Mouse (Mus musculus) ES-Bruce4 (cell line): ENCODE results near the gene Myf5.

Experiments
- CTCF ChIP-seq: IDR thresholded peaks from one replicate; pipeline ENCODE4 v1.8.1; 2011; ENCODE audit warnings: low read depth, low read length
- EP300 ChIP-seq: IDR thresholded peaks from 2 replicates; pipeline ENCODE4 v1.6.1; 2011; ENCODE audit warnings: low read depth, low read length; ENCODE audit not compliant: insufficient read depth
- POLR2A ChIP-seq: IDR thresholded peaks from one replicate; pipeline ENCODE4 v1.8.1; 2011; ENCODE audit warnings: low read length; ENCODE audit not compliant: insufficient read depth

- TF ChIP-seq POLR2A (no peak), CTCF (no peak), EP300 (no peak)
Observed at GRCm38 (mm10) chr10:107499656-107500055, 13.7 kb upstream of the Myf5 start.
